Mouse (Mus musculus) embryonic fibroblast, embryonic 13.5 days (primary cell): ENCODE measurements at regions not wholly inside any gene's neighbourhood (a gene's known extent, or its start where the extent isn't known, plus 50 kb on each side); places are given as distances from the start of the nearest gene placed in this dataset.

Experiments
- CTCF ChIP-seq: IDR thresholded peaks from 2 replicates; pipeline ENCODE4 v1.5.1; 2011; ENCODE audit warnings: mild to moderate bottlenecking, control low read depth, low read length, moderate library complexity, borderline replicate concordance; ENCODE audit not compliant: insufficient read depth
- POLR2A ChIP-seq: IDR thresholded peaks from 2 replicates; pipeline ENCODE4 v1.6.1; 2011; ENCODE audit warnings: low read depth, mild to moderate bottlenecking, control low read depth, low read length, moderate library complexity

DNA sequence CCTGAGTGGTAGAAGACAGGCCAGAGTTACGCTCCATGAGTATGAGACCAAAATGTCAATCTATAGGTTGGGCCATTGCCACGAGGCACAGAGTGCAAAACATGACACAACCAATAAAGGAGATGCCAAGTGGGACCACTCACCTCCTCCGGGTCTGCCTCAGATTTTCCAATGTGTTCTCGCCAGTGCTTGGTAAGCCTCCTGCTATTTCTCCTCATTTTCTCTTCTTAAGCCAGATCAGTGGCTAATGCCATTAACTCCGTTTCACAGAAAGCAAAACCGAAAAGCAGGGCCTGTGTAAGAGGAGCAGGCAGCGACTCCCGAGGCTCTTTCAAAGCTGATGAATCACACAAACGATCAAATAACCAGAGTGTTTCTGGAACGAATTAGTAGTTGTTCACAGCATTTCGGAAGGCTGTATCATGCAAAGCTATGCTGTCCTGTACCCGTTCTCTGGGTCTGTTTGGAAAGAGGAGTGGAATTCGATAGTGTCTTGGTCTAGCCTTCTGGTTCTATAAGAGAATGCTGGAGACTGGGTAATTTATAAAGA lies 59.7 kb upstream of the Gm10320 start:
- TF ChIP-seq CTCF (no peak), POLR2A (no peak)
